Mouse (Mus musculus) cerebellum, postnatal 36 days (tissue): ENCODE data around the gene Ntrk2.

Source experiments
- DNase-seq, 2 experiments: peaks; one replicate each; pipeline ENCODE4 v3.0.0; 2021 to 2022; ENCODE audit warnings: mixed read lengths in 2 of 2

Gene Ntrk2

DNA sequence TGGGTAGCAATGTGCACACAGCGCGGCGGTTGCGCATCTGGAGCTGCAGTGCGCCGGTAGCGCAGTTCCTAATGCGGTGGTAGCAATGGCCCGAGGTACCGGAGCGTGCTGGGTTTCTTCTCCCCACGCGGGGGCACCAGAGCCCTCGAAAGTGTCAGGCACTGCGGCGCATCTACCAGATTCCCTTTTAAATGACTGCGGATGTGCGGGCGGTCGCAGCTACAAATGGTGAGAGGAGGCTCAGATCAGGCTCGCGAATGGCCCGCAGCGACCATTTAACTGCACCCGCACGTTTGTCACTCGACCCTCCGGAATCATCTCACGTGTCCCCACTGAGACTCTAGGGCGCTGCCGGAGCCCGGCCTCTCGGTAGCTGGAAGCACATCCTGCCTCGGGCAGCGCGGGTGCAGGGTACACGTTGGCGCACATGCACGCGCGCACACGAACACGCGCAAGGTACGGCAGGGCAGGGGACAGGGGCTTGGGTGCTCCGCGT lies at the start of gene Ntrk2:
Gene Ntrk2, plus strand, starts transcription at position 173 of the 496 bp plus-strand sequence.
- DNase-seq, result peak; percentile 94 to 96

DNA sequence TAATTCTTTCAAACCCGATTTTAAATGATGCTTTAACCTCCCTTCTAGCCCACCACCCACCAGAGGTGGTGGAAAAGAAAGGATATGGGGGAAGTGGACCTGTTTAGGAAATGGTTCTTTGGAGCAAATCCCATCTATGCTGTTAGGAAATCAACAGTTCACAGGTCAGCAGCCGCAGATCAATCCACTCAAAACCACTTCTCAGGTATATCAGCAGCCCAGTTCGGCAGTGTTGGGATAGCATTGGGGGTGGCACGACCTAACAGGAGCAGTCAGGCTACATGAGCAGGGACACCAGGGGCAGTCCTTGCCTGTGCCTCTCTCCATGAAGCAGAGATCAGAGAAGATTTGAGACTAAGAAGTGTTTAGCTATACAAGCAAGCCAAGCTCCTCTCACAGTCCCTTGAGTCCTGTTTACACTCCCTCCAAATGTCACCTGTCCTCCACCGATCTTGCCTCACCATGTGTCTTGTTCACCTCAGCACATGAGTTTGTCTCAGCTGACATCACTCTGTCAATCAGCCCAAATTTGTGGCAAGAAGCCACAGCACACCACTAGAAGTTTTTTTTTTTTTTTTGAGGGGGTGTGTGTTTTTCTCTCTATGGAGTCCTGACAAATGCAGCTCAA lies 45.3 kb upstream of the Ntrk2 start:
- DNase-seq, result no peak

DNA sequence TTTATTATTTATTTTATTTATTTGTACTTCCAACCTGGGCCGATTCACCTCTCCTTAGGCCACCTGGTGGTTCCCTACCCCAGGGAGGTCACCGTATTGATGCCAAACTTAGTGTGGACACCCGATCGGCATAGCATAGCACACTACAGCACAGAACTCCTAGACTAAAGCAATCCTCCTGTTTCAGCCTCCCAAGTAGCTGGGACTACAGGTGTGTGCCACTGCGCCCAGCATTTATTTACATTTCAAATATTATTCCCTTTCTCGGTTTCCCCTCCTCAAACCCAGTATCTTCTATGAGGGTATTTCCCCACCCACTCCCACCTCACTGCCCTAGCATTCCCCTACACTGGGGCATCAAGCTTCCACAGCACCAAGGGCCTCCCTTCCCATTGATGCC lies 38.1 kb upstream of the Ntrk2 start:
- DNase-seq, result no peak

DNA sequence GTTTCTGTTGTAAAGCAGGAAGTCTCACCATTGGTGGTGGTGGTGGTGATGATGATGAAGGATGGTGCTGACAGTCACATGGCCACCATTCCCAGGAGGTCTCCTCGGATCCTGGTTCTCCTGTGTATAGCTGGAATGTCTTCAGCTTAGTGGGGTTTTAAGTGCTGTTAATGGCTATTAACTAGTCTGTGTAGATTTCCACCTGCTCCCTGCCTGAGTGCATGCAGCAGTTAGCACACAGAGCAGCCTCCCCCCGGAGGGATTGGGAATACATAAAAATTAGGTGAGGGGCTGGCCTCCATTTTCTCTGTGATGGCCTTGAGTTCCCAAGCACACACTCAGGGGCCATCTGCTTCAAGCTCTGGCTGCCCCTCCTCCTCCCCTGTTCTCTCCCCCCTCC lies 36.9 kb upstream of the Ntrk2 start:
- no peak for DNase-seq

DNA sequence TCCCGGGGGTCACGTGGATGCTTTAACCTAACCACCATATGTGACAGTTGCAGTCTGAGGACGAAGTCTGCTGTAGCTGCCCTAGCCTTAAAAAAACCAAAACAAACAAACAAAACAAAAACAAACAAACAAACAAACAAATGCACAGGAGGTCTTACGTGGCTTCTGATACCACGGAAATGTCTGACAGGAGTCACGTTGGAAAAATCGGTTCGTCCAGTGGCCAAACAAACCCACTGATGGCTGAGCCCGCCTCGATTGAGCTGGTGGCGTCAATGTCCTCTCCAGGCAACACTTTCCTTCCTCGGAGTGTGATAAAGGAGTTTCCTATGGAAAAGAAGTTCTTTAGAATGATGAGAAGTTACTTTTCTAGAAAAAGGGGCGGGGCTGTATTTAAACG lies 27.1 kb upstream of the Ntrk2 start:
- DNase-seq, result no peak

DNA sequence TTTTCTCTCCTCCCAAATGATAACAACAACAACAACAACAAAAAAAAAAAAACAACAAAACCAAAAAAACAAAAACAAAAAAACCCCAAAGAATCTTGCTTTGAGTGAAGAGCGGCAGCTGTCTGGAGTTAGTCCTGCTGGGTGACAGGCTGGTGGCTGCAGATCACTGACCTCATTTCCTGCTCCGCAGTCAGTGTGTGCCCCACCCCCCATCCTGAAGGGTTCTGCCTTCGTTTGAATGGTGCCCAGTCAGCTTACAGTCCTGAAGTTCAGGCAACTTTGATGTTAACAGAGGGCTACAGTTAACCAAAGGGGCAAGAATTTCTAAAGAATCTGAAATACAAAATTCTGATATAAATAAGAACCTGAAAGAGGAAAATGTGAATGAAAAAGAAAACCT lies 19.9 kb upstream of the Ntrk2 start:
- DNase-seq, result peak; percentile 73 to 80

DNA sequence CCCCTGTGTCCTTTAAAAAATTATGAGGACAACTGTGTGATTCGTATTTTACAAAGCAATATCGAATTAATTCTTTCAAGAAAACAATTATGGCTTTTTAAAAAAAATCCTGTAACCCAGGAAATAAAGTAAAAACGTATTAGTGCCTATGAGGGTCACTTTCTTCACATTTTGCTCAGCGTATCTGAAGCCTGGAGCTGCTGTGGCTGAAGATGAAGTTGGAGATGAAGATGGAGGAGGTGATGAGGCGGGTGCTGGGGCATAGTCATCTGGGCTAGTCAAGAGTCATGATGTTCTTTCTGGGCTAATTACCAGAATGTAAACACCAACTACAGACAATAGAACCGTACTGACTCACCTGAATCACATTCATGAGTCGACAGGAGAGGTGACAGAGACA lies 15.6 kb upstream of the Ntrk2 start:
- no peak for DNase-seq

DNA sequence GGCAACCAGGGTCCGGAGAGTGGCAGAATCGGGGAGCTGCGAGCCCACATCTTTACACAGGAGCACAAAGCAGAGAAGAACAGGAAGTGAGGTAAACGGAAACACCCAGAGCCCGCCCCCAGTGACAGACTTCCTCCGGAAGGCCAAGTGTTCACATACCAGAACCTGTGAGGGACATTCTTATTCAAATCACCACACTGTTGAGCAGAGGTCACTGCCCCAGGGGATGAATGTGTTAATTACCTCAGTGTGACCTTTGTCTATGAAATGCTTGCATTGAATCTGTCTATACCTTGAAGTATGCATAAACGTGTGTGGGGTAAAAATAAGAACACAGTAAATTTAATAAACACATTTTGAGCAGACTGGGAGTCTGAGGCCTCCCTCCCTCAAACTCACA lies 9.0 kb upstream of the Ntrk2 start:
- no peak for DNase-seq

DNA sequence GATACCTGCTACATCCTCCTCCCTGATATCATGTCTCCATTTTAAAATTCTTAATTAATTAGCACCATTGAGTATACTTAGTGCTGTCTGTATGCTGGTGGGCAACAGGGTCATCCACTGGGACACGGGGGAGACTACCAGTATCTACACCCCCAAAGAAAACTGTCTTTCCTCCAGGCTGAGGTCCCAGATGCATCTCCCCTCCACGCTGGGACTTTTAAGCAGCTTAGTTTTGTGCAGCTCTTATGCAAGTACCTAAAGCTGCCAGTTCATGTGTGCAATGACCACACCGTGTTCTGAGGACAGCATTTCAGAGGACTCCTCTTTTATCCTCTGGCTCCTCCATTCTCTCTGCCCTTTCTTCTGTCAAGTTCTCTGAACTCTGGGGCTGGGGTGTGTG lies 5.1 kb upstream of the Ntrk2 start:
- no peak for DNase-seq

DNA sequence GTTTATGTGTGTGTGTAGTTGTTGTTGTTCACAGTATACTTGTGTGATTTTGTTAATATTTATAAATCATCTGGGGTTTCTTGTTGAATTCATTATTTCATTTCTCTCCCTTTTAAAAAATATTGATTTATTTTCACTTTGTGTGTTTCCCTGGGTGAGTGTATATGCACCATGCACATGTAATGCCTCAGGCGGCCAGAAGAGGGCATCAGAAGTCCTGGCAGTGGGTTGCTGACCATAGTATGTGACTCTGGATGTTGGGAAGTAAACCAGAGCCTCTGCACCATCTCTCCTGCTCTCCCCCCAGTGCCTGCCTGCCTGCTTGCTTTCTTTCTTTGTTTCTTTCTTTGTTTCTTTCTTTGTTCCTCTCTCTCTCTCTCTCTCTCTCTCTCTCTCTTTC lies 2.5 kb upstream of the Ntrk2 start:
- DNase-seq, result no peak

DNA sequence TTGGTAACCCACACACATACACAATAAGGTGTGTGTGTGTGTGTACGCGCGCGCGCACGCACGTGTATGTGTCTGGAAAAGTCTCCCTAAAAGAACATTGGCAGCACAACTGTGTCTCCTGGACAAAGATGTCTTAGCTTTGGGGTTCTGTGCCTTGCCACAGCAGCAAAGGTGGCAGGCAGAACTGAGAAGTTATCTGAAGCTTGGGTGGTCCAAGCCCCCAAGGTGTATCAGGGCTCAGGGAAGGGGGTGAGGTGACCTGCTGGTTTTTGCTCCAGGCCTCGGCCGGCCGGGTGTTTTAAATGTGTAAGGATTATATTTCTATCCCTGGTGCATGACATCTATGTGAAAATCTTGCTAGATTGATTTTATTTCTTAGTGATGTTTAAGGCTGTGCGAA lies 536 bp upstream of the Ntrk2 start:
- no peak for DNase-seq

DNA sequence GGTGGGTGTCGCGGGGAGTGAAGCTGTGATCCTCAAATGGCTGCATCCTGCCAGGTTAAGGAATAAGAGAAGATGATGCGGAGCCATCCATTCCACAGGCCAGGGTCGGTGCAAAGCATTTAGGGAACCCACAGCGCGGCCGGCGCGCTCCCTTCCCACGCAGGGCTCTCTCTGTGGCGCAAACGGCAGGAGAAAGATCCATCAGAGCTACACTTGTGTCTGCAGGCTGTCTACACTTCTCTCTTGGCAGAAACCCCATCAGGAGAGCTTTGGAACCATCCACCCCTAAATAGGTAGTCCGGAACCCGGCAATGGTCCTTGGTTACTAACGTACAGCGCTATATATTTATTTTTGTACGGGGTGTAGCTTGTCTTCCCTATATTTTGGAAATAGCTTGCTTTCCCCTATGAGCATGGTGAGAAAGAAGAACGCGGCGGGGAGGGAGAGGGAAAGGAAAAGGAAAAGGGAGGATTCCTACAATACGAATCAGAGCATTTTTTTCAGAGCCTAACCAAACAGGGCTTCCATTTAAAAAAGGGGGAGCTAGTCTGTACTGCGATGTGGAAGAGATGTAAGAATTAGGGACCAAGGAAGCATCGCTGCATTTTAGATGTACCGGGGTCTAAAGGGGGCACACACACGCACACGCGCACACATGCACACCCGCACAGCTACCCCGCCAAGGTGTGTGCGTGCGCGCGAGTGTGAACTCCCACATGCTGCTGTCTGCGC lies 693 bp downstream of the Ntrk2 start:
- no peak for DNase-seq

DNA sequence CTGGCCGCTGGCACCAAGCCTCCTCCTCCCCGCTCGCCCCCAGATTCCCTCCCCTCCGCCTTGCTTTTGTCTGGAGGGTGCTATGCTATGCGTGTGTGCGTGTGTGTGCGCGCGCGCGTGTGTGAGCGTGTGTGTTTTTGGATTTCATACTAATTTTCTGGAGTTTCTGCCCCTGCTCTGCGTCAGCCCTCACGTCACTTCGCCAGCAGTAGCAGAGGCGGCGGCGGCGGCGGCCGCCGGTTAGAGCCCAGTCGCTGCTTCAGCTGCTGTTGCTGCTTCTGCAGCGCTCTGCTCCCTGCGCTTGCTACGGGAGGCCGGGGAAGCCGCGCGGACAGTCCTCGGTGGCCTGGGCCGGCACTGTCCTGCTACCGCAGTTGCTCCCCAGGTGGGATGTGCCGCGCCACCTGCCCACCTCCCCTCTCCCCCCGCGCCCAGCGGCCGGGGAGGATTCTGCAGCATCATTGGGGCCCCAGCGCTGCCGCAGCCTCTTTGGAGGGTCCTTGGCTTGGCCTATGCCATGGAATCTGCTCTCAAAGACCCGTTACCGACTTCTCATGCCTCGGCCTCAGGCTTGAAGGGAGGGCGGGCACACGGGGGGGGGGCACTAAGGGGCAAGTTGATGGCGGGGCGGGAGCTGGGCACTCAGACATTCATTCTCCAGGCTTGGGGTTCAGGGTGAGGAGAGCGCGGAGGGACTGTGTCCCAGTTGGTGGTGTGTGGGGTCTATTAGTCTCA lies 1.4 kb downstream of the Ntrk2 start:
- DNase-seq, result peak; percentile 78

DNA sequence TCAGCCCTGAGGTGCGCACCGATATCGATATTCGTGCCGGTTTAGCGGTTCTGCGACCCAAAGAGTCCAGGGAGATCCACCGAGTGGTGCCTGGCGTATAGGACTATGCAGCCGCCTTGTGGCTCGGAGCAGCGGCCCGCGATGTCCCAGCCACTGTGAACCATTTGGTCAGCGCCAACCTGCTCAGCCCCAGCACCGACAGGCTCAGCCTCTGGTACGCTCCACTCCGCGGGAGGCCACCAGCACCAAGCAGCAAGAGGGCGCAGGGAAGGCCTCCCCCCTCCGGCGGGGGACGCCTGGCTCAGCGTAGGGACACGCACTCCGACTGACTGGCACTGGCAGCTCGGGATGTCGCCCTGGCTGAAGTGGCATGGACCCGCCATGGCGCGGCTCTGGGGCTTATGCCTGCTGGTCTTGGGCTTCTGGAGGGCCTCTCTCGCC lies 2.0 kb downstream of the Ntrk2 start:
- peak; percentile 77 for DNase-seq

DNA sequence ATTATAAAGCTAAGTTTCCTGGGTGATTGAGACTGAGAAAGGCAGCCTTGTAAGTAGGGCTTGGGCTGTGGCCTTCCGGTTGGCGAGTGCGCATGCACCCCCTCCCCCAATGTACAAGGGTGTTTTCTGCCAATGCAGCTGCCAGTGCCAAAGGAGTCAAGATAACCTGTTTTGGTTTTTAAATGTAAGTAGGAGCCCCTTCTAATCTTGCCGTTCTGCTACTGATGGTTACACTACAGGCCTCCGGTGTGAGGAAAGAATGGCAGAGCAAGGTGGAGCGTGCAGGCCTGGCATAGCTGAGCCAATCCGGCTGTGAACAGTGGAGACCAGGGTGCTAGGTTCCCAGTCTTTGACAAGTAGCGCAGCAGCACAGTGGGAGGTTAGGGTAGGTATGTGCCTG lies 3.6 kb downstream of the Ntrk2 start:
- DNase-seq, result peak; percentile 63 to 72

DNA sequence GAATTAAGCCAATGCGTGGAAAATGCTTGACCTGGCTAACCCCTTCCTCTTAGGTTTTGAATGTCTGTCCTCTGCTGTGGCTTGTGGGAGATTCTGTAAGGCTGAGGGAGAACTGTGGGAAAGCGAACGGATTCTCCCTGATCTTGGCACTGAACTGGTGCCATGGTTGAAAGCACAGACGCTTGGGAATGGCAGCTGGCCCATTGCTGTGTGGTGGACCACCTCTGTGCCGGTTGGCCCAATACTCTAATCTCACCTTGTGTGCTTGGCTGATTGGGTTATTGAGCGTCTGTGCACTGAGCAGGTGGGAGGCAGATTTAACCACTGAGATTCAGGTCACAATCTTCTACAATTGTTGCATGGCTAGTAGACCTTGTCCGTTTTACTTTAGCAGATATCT lies 18.4 kb downstream of the Ntrk2 start:
- DNase-seq, result peak; percentile 49 to 62

DNA sequence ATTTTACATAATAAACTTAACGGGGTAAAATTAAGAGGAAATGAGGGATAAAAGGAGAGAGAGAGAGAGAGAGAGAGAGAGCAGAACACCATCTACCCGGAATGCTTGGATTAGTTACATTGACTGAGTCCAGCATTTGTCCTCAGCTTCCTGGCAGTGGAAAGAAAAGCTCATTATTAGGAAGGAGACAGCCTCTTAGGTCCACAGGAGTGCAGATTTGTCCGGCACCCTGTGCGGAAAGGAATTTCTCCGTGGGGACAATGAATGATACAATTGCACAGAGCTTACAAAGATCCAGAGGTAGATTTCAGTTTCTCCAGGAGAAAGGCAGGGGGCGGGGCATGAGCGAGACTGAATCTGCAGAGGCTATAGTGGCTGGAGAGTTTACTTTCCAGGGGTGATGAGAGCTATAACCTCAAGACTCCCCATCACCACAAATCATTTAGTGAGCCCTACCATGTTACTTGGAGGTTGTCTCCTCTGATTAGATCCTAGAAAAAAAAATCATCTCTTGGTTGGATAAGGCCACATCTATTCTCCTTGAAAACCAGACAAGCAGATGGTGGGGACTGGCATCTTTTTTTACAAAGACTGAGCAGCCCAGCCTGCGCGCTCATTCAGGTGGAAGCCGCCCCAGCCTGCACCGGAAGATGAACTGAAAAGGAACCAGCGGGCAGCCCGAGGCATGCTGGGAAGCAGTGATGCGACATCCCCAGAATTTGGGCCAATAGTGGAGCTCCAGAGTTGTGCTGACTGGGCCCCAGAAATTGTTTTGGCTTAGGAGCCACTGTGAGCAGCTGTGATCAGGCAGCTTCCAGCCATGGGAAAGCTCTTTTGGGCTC lies 20.2 kb downstream of the Ntrk2 start:
- DNase-seq, result peak; percentile 79 to 81

DNA sequence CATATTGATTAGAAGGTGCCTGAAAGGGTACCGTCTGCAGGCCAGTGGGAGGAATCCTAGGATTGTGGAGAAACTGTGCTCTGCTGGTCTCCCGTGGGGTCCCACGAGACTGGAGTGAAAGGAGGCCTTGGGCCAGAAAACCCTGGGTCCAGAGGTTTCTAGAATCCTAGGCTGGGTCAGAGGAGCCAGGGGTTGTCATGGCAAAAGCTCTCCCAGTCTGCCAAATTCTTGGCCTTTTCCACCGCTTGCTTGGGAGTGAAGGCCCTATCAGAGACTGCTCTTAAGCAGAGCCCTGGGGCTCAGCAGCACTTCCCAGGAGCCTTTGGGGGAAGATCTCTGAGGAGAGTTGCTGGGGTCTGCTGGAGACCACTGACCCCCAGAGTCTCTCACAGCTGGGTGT lies 25.6 kb downstream of the Ntrk2 start:
- DNase-seq, result no peak

DNA sequence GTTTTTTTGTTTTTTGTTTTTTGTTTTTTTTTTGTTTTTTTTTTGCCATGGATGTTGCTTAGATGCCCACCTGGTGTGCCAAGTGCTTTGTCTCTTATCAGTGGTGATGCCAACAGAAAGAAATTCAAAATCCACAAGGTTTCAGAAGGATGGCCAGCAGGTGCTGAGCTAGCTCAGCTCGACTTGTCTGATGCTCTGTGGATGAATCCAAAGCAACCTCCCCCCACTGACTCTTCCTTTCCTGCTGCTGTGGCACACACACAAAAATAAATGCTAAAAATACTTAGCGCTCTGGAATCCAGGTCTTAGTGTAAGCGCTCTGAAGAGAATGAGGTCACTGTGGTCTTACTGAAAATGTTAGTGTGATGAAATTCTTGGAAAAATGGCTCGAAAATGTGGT lies 28.4 kb downstream of the Ntrk2 start:
- DNase-seq, result peak; percentile 39 to 56

DNA sequence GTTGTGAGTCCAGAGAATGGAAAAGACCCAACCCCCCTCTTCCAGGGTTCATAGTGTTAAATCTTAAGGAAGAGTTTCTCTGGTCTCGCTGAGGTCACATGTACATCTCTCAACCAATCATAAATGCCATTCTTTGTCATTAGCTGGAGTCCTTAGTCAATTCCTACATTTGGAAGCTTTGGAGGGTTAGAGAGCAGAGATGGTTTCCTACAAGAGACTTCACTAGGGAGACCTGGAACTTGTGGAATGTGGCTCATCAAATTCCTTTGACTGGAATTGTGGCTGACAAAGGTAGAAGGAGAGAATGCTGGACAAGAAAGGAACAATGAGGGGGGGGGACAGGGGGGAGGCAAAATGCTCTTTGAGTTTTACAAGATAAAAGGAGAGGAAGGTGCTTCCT lies 30.5 kb downstream of the Ntrk2 start:
- no peak for DNase-seq

DNA sequence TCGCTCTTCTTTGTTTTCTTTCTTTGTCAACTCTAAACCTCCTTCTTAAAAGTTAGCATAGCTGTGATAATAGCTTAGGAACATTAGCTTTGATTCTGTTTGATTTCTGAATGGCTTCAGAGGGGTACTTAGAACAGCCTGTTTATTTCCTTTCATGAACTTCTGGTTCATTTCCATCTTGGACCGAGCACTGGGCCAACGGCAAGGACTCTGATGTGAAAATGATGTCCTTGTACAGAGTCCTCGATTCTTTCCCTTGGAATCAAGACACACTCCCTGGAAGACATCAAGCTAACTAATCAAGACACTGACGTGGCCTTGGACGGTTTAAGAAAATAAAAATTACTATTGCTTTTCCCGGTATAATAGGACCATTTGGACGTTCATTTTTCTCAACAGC lies 31.7 kb downstream of the Ntrk2 start:
- no peak for DNase-seq

DNA sequence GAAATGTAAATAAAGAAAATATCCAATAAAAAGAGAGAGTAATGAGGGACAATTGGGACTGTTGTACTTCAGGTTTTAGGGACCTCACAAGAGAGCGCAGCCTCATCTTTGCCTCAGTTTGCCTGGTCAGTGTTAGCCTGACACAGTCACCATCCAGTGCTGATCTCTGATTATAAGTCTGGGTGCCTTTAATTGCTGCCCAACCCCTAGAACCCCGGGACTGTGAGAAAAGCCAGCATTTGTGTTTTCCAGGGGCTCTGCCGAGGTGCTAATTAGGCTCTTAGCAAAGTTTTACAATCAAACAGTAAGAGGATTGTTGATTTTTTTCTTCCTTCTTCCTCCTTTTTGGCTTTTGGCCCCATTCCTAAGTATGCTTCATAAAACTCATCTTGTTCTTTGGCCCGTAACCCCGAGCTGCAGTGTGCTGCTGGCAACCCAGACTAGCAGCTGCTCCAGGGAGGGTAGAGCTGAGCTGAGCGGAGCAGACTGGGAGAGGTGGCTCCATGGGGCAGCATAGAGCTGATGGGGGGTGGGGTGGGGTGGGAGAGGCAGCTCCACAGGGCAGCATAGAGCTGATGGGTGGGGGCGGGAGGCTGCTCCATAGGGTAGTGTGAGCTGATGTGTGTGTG lies 34.5 kb downstream of the Ntrk2 start:
- peak in 1 of 2 experiments; percentile 36 for DNase-seq
